Mouse (Mus musculus) urinary bladder, postnatal 36 days (tissue): Measurements from ENCODE around the gene Ncaph.
"Not testable (repeated sequence)": the region's sequence is repeated elsewhere in the genome, so short reads cannot be mapped to it uniquely, and the experiment has no call there.

Experiments
- DNase-seq, 2 experiments: peaks; one replicate each; pipeline ENCODE4 v3.0.0; 2022; ENCODE audit warnings: low spot score in 2 of 2, mixed read lengths in 1 of 2

Ncaph gene

DNA sequence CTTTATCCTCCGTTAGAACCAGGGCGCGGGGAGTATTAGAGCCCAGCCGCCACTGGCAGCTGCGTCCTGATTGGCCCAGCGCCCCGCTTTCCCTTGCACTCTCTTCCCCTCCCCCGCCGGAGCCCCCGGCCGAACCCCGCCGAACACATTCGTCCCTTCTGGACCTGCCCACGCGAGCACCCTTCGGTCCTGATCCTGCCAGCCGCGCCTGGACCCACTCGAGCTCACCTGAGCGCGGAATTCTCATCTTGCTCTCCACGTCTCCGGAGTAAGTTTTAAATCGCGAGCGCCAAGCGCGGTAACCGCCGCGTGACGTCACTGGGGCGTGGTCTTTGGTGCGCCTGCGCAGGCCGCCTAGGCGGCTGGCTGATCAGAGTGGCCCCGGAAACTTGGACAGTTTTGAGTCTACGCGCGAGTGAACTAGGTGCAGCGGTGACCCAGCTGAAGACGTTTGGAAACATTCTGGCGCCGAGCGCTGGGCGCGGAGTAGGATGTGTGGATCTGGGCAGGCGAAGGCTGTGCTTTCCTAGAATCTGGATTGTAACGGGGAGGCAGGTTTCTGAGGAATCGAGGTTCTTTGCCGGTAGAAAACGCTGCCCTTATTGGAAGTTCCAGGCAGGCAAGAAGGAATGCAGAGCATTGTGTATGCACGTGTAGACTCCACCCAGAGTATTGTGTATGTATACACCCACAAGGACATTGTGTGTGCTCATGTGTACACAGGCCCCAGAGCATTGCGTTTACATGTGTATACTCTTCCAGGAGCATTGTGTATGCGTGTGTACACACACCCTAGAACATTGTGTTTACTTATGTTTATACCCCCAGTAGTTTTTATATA lies at the start of gene Ncaph:
Gene Ncaph (minus strand): TSS at position 334 of the 841 bp plus-strand sequence.
- DNase-seq, result peak; percentile 90 to 92

DNA sequence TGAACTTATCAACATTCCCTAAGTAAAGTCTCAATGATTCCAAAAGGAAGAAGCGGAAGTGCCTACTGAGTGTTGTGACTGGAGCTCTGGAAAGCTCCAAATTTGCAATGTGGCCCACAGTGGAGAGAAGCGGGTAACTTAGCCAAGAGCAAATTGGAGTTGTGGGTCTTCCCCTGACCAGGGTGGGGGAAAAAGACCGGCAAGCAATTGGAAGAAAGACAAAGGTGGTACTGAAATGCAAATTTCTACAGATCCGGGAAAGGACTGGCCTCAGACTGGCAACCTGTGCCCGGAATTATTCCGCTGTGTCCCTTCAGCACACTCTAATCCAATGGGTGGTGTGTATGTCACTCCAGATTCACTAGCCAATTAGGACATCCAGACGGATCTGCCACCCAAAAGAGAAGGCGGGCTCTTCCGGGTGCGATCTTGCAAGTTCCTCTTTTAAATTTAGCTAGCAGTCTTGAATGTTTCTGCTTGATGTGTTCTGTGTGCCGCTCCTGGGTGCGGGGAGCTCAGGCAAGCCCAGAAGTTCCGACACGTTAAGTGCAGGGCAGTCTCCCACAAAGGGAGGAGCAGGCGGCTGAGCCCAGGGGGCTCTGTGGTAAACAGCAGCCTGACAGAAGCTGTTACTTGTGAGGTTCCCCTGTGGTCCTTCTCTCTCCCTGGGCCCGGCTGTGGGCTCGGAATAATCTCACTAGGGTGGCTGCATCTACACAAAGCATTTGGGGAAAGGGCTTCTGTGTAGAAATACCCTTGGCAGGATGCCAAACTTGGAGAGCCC lies 49.0 kb upstream of the Ncaph start:
- peak; percentile 67 to 78 for DNase-seq

- not testable (repeated sequence) for DNase-seq
Observed at GRCm38 (mm10) chr2:127166261-127166660, 32.5 kb upstream of the Ncaph start.

GRCm38 (mm10) chr2:127165675-127166074 lies 31.9 kb upstream of the Ncaph start:
- no peak for DNase-seq

DNA sequence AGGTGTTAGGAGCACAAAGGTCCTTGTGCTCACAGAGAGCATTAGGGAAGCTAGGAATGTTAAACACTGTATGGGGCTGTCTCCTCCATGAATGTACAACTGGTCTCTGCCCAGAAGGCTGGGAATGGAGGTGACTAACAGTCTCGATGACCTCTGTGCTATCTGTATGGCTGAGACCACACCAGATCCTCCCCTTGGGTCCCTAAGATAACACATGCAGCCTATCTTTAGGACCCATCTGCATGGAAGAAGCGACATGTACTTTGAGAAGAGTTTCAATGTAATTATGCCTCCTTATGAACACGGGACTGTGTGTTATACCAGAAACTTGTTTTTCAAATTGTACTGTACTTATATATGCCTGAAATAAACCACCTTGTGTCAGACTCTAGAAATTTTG lies 11.9 kb upstream of the Ncaph start:
- no peak for DNase-seq

DNA sequence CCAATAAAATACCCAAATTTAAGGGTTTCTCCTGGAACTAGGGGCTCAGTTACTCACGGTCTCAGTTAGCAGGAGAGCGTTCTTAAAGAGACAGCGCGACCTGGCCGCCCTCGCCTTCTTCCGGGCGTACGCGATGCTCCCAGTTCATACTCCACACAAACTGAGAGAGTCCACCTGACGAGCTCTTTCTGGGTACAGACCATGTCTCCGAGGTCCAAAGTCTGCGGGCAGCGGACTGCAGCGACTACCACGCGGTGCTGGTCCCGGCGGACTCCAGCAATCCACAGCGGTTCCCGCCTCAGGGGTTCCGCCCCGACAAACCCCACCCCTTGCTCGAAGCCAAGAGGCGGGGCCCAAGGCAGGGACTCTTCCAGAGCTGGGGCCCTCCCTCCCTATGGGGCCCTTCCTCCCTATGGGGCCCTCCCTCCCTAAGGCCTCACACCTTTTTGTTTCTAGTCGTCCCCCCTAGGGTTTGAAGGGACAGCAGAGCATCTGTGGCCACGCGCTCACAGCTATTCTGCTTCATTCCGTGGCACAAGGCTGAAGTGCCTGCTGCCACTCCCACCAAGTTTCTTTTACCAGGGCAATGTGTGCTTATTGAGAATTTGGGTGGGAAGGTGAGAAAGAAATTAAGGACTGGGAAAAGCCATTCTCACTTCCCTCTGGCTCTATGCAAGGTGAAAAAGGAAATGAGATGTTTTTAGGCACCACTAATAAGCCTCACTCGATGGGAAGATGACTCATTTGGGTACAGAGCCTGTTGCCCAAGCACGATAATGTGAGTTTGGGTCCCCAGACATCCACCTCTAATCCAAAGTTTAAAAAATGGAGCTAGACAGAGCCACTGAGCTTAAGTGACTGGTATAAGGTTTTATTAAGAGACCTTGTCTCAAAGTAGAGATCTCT lies 9.7 kb upstream of the Ncaph start, which contains the start of gene Itpripl1:
Gene Itpripl1 (minus strand): TSS at position 285 of the 906 bp plus-strand sequence.
- peak; percentile 82 to 87 for DNase-seq

- no peak for DNase-seq
Observed at GRCm38 (mm10) chr2:127142577-127143157, 8.9 kb upstream of the Ncaph start.

- no peak for DNase-seq
Observed at GRCm38 (mm10) chr2:127142031-127142430, 8.3 kb upstream of the Ncaph start.

DNA sequence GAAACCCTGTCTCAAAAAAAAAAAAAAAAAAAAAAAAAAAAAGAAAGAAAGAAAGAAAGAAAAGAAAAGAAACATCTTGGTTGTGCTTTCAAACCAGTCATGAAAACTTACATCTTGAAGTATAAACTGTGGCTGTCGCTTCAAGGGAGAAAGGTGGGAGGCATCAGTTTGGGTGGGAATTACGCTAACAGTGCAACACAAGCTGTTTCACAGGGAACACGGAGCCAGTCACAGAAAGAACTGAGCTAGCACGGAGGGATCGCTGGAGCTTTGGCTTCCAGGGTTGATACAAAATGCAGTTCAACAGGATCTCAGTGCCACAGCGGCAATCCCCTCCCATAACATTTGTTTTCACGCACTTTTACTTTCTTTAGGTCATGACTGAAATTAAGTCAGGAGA lies 6.3 kb upstream of the Ncaph start:
- no peak for DNase-seq

- DNase-seq, result no peak
Observed at GRCm38 (mm10) chr2:127139605-127140004, 5.9 kb upstream of the Ncaph start.

GRCm38 (mm10) chr2:127139094-127139493 lies 5.3 kb upstream of the Ncaph start:
- no peak for DNase-seq

DNA sequence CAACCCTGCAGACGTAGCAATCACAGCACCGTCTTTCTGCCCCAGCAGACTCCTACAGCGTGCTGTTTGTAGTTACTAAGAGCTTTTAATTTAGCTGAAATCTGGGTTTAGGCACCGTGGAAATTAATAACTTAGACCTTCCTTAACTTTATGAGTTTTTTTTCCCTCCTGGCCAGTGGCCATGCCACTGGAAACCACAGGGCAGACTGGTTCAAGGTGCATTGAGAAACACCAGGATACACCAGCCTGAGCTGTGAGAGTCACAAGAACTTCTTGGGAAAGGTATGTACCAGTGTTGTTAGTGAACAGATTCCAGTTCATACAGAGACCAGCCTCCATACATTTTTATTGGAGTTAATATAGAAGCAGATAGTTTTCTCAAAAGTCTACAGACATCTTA lies 4.7 kb upstream of the Ncaph start:
- DNase-seq, result no peak

GRCm38 (mm10) chr2:127137838-127138420 lies 4.2 kb upstream of the Ncaph start:
- no peak for DNase-seq

GRCm38 (mm10) chr2:127136979-127137378 lies 3.2 kb upstream of the Ncaph start:
- DNase-seq, result peak; percentile 64 to 68

GRCm38 (mm10) chr2:127135255-127135654 lies 1.5 kb upstream of the Ncaph start:
- DNase-seq, result not testable (repeated sequence)

DNA sequence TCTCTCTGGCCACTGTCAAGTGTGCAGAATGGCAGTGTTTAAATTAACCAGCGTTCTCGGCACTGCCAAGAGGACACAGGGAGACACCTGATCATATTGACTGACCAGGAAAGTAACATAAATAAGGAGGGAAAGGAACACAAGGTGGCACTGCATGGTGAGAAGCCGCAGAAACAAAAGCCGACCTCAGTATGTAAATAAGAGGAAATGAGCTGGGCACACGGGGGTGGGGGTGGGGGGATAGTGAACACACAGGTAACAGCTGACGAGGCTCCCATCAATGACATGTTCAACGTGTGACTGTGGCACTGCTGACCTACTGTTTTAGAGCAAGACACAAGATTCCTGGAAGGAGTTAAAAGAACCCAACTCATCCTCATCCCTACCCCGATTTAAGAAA lies 2.4 kb downstream of the Ncaph start:
- DNase-seq, result no peak

- DNase-seq, result no peak
Observed at GRCm38 (mm10) chr2:127128926-127129325, 4.8 kb downstream of the Ncaph start.

DNA sequence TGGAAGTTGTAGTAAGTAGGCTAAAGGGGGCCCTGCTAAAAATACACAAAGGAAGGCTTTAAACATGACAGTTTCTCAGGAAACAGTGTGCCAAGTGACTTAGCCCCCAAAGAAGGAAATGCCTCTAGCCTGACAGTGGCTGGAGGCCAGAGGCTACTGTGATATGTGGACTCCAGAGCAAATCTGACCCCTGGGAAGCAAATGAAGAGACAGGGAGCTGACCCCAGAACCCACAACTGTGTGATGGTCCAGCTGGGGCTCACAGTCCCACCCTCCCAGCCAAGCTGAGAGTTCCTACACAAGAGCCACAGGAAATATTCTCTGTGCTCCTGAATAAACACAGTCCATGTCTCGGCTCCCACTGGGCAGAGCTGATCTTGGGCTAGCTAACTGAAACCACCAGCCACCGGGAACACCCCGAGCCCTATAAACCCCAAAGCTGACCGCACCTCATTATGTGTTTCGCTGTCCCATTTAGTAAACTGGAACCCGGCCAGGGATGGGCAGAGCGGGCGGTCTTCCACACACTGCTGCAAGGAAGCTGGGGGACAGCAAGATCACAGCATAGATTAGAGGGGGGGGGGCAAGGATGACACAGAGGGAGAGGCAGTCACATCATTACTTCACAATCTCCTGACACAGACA lies 12.0 kb downstream of the Ncaph start:
- DNase-seq, result no peak

- no peak for DNase-seq
Observed at GRCm38 (mm10) chr2:127108986-127109385, 24.8 kb downstream of the Ncaph start.

GRCm38 (mm10) chr2:127092000-127092399 lies 41.8 kb downstream of the Ncaph start:
- DNase-seq, result no peak
